Mouse (Mus musculus) liver, postnatal 0 days (tissue): ENCODE results near the gene Ppp6r3. TPM values are rescaled to one million over a fixed set of nuclear protein-coding genes. Genes with fewer than 3 reads are reported as not detected.

ENCODE experiments used
- ATAC-seq: fragments of 200-750 bp; cut with Nextera tagmentation; 2 replicates; pipeline ENCODE4 v1.8.0; 2017; ENCODE audit warnings: mild to moderate bottlenecking, moderate library complexity
- DNase-seq: peaks from one replicate; pipeline ENCODE4 v3.0.0-alpha.2; 2016
- H3K27ac ChIP-seq: fragments of 300-500 bp; sonication (generic); 2 replicates; pipeline ENCODE4 v1.5.1; 2014; ENCODE audit warnings: antibody characterized with exemption, moderate library complexity, mild to moderate bottlenecking, low read depth
- H3K27me3 ChIP-seq: fragments of 300-500 bp; sonication (generic); 2 replicates; pipeline ENCODE4 v1.6.1; 2014; ENCODE audit warnings: low read length, control low read depth, mixed read lengths; ENCODE audit not compliant: insufficient read depth
- H3K36me3 ChIP-seq: fragments of 300-500 bp; sonication (generic); replicated peaks from 2 replicates; pipeline ENCODE4 v1.6.1; 2014; ENCODE audit warnings: mild to moderate bottlenecking, control low read depth, low read length, moderate library complexity, mixed read lengths; ENCODE audit not compliant: insufficient read depth
- H3K4me1 ChIP-seq: fragments of 300-500 bp; sonication (generic); 2 replicates; pipeline ENCODE4 v1.6.1; 2014; ENCODE audit warnings: antibody characterized with exemption, mild to moderate bottlenecking, control low read depth; ENCODE audit not compliant: insufficient read depth
- H3K4me2 ChIP-seq: fragments of 300-500 bp; sonication (generic); 2 replicates; pipeline ENCODE4 v1.6.1; 2014; ENCODE audit warnings: low read depth, mild to moderate bottlenecking, low read length, moderate library complexity, mixed read lengths
- H3K4me3 ChIP-seq: fragments of 300-500 bp; sonication (generic); 2 replicates; pipeline ENCODE4 v1.5.1; 2014; ENCODE audit warnings: low read depth, low read length
- H3K9ac ChIP-seq: fragments of 300-500 bp; sonication (generic); replicated peaks from 2 replicates; pipeline ENCODE4 v1.6.1; 2014; ENCODE audit warnings: mild to moderate bottlenecking, moderate library complexity
- H3K9me3 ChIP-seq: fragments of 300-500 bp; sonication (generic); 2 replicates; pipeline ENCODE4 v1.6.1; 2016; ENCODE audit warnings: mild to moderate bottlenecking, control low read depth, low read length, mixed read lengths
- CTCF ChIP-seq: sonication (generic); IDR thresholded peaks from 2 replicates; pipeline ENCODE4 v1.5.1; 2016; ENCODE audit warnings: antibody characterized with exemption, low read depth
- EP300 ChIP-seq: IDR thresholded peaks from 2 replicates; pipeline ENCODE4 v1.6.1; 2016; ENCODE audit warnings: antibody characterized with exemption, low read depth, mild to moderate bottlenecking
- WGBS: fragments of 180-500 bp; shearing (Covaris S2); extraction: QIAGEN DNeasy Blood & Tissue Kit; methylation state at CpG from one replicate; pipeline ENCODE4 v1.1.7; 2014; ENCODE audit not compliant: insufficient replicate concordance; 5-methylcytosine and 5-hydroxymethylcytosine counted together
- polyA plus RNA-seq: library from polyadenylated mRNA; unstranded; fragments of >200 nt; fragmentation: Nextera tagmentation; extraction: Ambion mirVana; gene quantifications from 2 replicates; pipeline ENCODE4 v1.2.1, GENCODE M21; 2015

Ppp6r3 gene
- polyA plus RNA-seq, 1 experiment from 2014 or later: 16.4 TPM

DNA sequence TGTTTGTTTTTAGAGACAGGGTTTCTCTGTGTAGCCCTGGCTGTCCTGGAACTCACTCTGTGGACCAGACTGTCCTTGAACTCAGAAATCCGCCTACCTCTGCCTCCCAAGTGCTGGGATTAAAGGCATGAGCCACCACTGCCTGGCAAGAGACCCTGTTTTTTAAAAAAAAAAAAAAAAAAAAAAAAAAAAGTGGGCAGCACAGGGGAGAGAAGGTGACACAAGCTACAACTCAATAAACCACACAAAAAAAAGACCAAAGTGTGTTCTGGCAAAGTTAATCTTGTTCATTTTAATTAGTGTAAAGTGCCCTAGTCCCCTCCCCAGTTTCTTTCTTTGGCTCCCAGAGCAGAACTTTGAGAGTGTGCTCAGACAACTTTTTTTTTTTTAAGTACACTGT lies 26.3 kb downstream of the Ppp6r3 start:
- H3K9ac ChIP-seq: no peak overlapping the region
- no peaks in the 10 kb centered on the region for H3K27me3 ChIP-seq
- no peak overlapping the region for H3K4me2 ChIP-seq
- WGBS: 84% methylated on average over 1 of the region's 1 CpGs
- H3K36me3 ChIP-seq: peaks cover 5% of the 10 kb centered on the region; the same call in 1 of the 2 replicates
- peaks cover 29% of the 10 kb centered on the region for H3K4me1 ChIP-seq
- no peaks in the 10 kb centered on the region for H3K9me3 ChIP-seq
- no peak overlapping the region for H3K4me3 ChIP-seq
- no peak for DNase-seq
- H3K27ac ChIP-seq: no peak overlapping the region
- TF ChIP-seq CTCF (no peak), EP300 (no peak)
- no peak for ATAC-seq

DNA sequence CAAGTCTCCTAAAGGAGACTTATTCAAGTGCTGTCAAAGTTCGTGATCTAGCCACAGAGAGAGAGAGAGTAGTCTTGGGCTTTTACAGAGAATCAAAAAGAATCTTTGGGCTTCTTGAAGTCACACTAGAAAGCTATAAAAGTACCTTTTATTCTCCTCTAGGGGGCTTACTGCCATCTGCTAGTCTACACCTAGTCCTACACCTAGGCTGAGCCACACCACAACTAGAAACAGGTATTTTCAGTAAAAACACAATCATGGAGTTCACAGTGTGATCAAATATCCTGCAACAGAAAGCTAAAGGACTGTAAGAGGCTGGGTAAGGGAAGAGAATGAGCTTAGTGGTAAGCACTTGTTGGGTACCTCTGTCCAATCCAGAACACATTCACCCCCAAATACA lies 27.2 kb downstream of the Ppp6r3 start:
- TF ChIP-seq EP300: no peak
- TF ChIP-seq CTCF: no peak
- ATAC-seq (no peak), DNase-seq (no peak)
- 75% methylated on average over 1 of the region's 1 CpGs for WGBS
- H3K27me3 ChIP-seq: no peaks in the 10 kb centered on the region
- H3K4me3 ChIP-seq: no peak overlapping the region
- no peak overlapping the region for H3K27ac ChIP-seq
- H3K9me3 ChIP-seq: no peaks in the 10 kb centered on the region
- no peak overlapping the region for H3K4me2 ChIP-seq
- no peak overlapping the region for H3K9ac ChIP-seq
- H3K36me3 ChIP-seq: peaks cover 6% of the 10 kb centered on the region; the same call in 1 of the 2 replicates
- peaks cover 26% of the 10 kb centered on the region for H3K4me1 ChIP-seq

GRCm38 (mm10) chr19:3544995-3545394 lies 30.6 kb downstream of the Ppp6r3 start:
- H3K27me3 ChIP-seq: no peaks in the 10 kb centered on the region
- H3K27ac ChIP-seq: no peak overlapping the region
- peaks cover 8% of the 10 kb centered on the region; the same call in 1 of the 2 replicates for H3K36me3 ChIP-seq
- H3K9me3 ChIP-seq: no peaks in the 10 kb centered on the region
- H3K9ac ChIP-seq: no peak overlapping the region
- peaks cover 17% of the 10 kb centered on the region for H3K4me1 ChIP-seq
- DNase-seq (no peak), ATAC-seq (no peak)
- H3K4me2 ChIP-seq: no peak overlapping the region
- H3K4me3 ChIP-seq: no peak overlapping the region
- TF ChIP-seq EP300 (no peak), CTCF (no peak)
- 91% methylated on average over 2 of the region's 2 CpGs for WGBS

- Histone ChIP-seq H3K36me3 (peaks cover 8% of the 10 kb centered on the region; the same call in 1 of the 2 replicates), H3K4me1 (peaks cover 19% of the 10 kb centered on the region), H3K4me3 (no peak overlapping the region), H3K9me3 (no peaks in the 10 kb centered on the region), H3K27ac (no peak overlapping the region), H3K4me2 (no peak overlapping the region), H3K27me3 (no peaks in the 10 kb centered on the region), H3K9ac (no peak overlapping the region)
- no peak for TF ChIP-seq EP300
- TF ChIP-seq CTCF: no peak
- ATAC-seq (no peak), DNase-seq (no peak)
- WGBS: 97% methylated on average over 4 of the region's 4 CpGs
These were observed 33.0 kb downstream of the Ppp6r3 start for GRCm38 (mm10) chr19:3542591-3542990.

DNA sequence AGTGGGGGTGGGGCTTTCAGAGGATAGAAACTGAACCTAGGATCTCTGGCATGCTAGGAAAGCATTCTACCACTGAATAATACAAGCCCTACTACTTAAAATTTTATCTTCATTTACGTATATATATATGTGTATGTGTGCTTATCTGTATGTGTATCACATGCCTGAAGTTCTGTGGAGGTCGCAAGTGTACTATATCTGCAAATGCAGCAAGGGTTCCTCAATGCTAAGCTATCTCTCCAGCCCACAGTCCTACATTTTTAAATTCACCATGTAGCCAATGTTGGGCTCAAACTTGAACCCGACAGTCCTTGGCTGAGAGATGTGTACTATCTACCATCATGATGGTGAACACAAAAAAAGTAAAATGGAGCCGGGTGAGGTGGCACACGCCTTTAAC lies 34.6 kb downstream of the Ppp6r3 start:
- H3K4me1 ChIP-seq: peaks cover 20% of the 10 kb centered on the region

GRCm38 (mm10) chr19:3540254-3540653 lies 35.3 kb downstream of the Ppp6r3 start:
- H3K27ac ChIP-seq: no peak overlapping the region
- DNase-seq (no peak), ATAC-seq (no peak)
- H3K4me1 ChIP-seq: peaks cover 13% of the 10 kb centered on the region
- no peak overlapping the region for H3K4me2 ChIP-seq
- H3K36me3 ChIP-seq: 0 out of 2 replicates have a peak, but pooled peaks cover 3% of the 10 kb centered on the region
- WGBS: 75% methylated on average over 2 of the region's 2 CpGs
- H3K9me3 ChIP-seq: no peaks in the 10 kb centered on the region
- TF ChIP-seq CTCF: no peak
- no peak for TF ChIP-seq EP300
- H3K4me3 ChIP-seq: no peak overlapping the region
- H3K9ac ChIP-seq: no peak overlapping the region
- no peaks in the 10 kb centered on the region for H3K27me3 ChIP-seq

More for the DNA sequence above, 34.6 kb downstream of the Ppp6r3 start:
- H3K4me3 ChIP-seq: no peak overlapping the region
- no peaks in the 10 kb centered on the region for H3K27me3 ChIP-seq
- H3K9me3 ChIP-seq: no peaks in the 10 kb centered on the region
- TF ChIP-seq CTCF (no peak), EP300 (no peak)
- 70% methylated on average over 5 of the region's 5 CpGs for WGBS
- H3K27ac ChIP-seq: no peak overlapping the region
- DNase-seq (no peak), ATAC-seq (no peak)
- no peak overlapping the region for H3K4me2 ChIP-seq
- 0 out of 2 replicates have a peak, but pooled peaks cover 3% of the 10 kb centered on the region for H3K36me3 ChIP-seq
- H3K9ac ChIP-seq: no peak overlapping the region

DNA sequence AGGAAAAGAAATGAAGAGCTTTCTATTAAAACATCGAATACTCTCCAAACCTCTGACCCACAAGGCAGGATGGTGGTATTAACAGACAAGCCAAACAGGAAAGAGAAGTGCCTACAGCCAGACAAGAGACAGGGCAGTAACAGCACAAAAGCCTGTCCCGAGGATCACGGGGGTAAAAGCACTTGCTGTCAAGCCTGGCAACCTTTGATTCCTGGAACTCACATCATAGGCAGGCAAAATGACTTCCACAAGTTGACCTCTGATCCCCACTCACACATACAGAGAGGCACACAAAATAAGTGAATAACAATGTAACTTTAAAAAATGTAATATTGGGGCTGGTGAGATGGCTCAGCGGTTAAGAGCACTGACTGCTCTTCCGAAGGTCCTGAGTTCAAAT lies 36.1 kb downstream of the Ppp6r3 start:
- 0 out of 2 replicates have a peak, but pooled peaks cover 3% of the 10 kb centered on the region for H3K36me3 ChIP-seq
- ATAC-seq (no peak), DNase-seq (no peak)
- H3K4me2 ChIP-seq: no peak overlapping the region
- H3K9ac ChIP-seq: no peak overlapping the region
- TF ChIP-seq EP300: no peak
- TF ChIP-seq CTCF: no peak
- no peak overlapping the region for H3K4me3 ChIP-seq
- peaks cover 8% of the 10 kb centered on the region for H3K4me1 ChIP-seq
- H3K27ac ChIP-seq: no peak overlapping the region
- no peaks in the 10 kb centered on the region for H3K9me3 ChIP-seq
- WGBS: 54% methylated on average over 5 of the region's 5 CpGs
- no peaks in the 10 kb centered on the region for H3K27me3 ChIP-seq
